Mouse (Mus musculus) intestine, embryonic 16.5 days (tissue): Measurements from ENCODE around the gene Dnajb11. TPM values are rescaled to one million over a fixed set of nuclear protein-coding genes. Genes with fewer than 3 reads are reported as not detected.

ENCODE experiments used
- ATAC-seq: fragments of 200-750 bp; cut with Nextera tagmentation; 2 replicates; pipeline ENCODE4 v1.8.0; 2017; ENCODE audit warnings: moderate TSS enrichment, moderate library complexity
- H3K27ac ChIP-seq: fragments of 300-500 bp; sonication (generic); 2 replicates; pipeline ENCODE4 v1.5.1; 2014; ENCODE audit warnings: mild to moderate bottlenecking, low read length
- H3K27me3 ChIP-seq: fragments of 300-500 bp; sonication (generic); replicated peaks from 2 replicates; pipeline ENCODE4 v1.6.1; 2014; ENCODE audit warnings: low read length, control low read depth, mixed read lengths; ENCODE audit not compliant: control insufficient read depth, insufficient read depth
- H3K36me3 ChIP-seq: fragments of 300-500 bp; sonication (generic); 2 replicates; pipeline ENCODE4 v1.6.1; 2014; ENCODE audit warnings: low read length, control low read depth; ENCODE audit not compliant: control insufficient read depth, insufficient read depth
- H3K4me1 ChIP-seq: fragments of 300-500 bp; sonication (generic); 2 replicates; pipeline ENCODE4 v1.6.1; 2014; ENCODE audit warnings: low read length, control low read depth, mixed read lengths; ENCODE audit not compliant: control insufficient read depth, insufficient read depth
- H3K4me2 ChIP-seq: fragments of 300-500 bp; sonication (generic); 2 replicates; pipeline ENCODE4 v1.6.1; 2014; ENCODE audit warnings: low read depth, low read length, control low read depth
- H3K4me3 ChIP-seq: fragments of 300-500 bp; sonication (generic); 2 replicates; pipeline ENCODE4 v1.5.1; 2014; ENCODE audit warnings: mild to moderate bottlenecking, low read length
- H3K9ac ChIP-seq: fragments of 300-500 bp; sonication (generic); 2 replicates; pipeline ENCODE4 v1.6.1; 2014; ENCODE audit warnings: low read depth, low read length
- H3K9me3 ChIP-seq: fragments of 300-500 bp; sonication (generic); 2 replicates; pipeline ENCODE4 v1.6.1; 2016; ENCODE audit warnings: low read length, control low read depth; ENCODE audit not compliant: control insufficient read depth
- WGBS: fragments of 180-500 bp; shearing (Covaris S2); extraction: QIAGEN DNeasy Blood & Tissue Kit; methylation state at CpG from one replicate; pipeline ENCODE4 v1.1.7; 2014; 5-methylcytosine and 5-hydroxymethylcytosine counted together
- polyA plus RNA-seq: library from polyadenylated mRNA; unstranded; fragments of >200 nt; fragmentation: Nextera tagmentation; extraction: Ambion mirVana; gene quantifications from 2 replicates; pipeline ENCODE4 v1.2.1, GENCODE M21; 2015

The Dnajb11 gene
- polyA plus RNA-seq, 1 experiment from 2014 or later = 118 TPM

DNA sequence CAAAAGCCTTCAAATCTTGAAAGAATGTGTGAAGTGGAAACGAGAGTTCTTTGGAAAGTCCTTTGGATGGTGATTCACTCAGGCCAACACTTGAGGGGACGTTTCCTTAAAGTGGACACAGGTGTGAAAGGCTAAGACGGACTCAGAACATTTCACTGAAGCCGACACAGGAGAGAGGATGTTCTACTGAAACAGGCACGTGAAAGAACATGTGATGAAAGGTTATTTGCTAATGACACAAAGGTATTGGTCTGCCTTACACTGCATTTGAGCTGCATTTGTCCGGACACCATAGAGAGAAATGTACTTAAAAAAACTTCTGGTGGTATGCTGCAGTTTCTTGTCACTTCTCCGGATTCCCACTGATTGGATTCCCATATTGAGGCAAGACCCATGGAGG is 21.1 kb downstream of the Dnajb11 start:
- ATAC-seq = no peak
- Histone ChIP-seq H3K36me3 (no peaks in the 10 kb centered on the region), H3K27ac (no peak overlapping the region), H3K4me3 (no peak overlapping the region), H3K9ac (no peak overlapping the region), H3K4me1 (no peaks in the 10 kb centered on the region), H3K4me2 (no peak overlapping the region), H3K9me3 (no peaks in the 10 kb centered on the region), H3K27me3 (no peaks in the 10 kb centered on the region)
- WGBS = 82% methylated on average over 7 of the region's 7 CpGs

DNA sequence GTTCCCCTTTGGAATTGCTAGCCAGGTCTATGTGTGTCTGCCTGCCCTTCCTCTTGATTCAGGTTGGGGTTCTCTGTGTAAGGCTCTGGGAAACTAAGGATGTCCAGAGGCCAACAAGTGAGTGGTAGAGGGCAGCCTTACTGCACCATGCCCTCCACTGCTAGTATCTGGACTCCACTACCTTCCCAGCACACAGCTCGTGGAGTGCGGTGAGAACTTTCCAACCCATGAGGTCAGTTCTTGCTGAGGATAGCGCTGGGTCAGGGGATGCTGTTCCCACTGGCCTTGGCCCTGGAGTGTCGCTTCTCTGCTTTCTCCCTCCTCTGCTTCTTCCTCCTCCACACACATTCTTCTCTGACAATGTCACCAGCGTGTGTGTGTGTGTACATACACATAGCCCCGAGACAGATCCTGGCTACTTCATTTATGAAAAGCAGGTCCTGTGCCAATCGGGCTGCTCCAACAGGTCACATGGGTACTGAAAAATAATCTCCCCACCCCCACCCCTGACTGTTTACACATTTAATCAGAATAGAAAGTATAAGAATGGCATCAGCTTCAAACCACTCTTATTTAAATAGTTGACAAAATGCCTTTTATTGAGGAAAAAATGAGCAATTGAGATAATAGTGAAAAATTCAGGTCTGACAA is 22.4 kb downstream of the Dnajb11 start:
- Histone ChIP-seq H3K9ac (no peak overlapping the region), H3K4me3 (no peak overlapping the region), H3K36me3 (no peaks in the 10 kb centered on the region), H3K4me1 (no peaks in the 10 kb centered on the region), H3K4me2 (no peak overlapping the region), H3K27me3 (no peaks in the 10 kb centered on the region), H3K9me3 (no peaks in the 10 kb centered on the region), H3K27ac (no peak overlapping the region)
- 65% methylated on average over 7 of the region's 7 CpGs for WGBS
- no peak for ATAC-seq

DNA sequence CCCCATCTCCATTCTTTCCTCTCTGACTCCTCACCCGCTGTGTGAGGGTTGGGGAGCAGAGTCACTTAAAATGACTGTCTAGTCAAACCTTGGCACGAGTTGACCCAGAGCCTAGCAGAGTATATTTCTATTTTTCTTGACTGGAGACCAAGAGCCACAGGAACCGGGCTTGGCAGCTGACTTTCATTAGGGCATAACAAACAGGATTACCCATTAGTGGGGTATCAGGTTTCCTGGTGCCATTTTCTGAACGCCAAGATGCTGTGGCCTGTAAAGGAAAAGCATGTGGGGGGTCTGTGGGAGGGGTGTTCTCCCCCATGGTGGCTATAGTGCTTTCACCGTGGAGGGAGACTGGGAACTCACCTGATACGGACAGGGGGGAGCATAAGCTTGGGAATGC is 23.3 kb downstream of the Dnajb11 start:
- 31% methylated on average over 6 of the region's 6 CpGs for WGBS
- no peak overlapping the region for H3K4me2 ChIP-seq
- no peak overlapping the region for H3K4me3 ChIP-seq
- no peaks in the 10 kb centered on the region for H3K9me3 ChIP-seq
- H3K4me1 ChIP-seq = no peaks in the 10 kb centered on the region
- no peak for ATAC-seq
- H3K9ac ChIP-seq = no peak overlapping the region
- H3K36me3 ChIP-seq = no peaks in the 10 kb centered on the region
- no peak overlapping the region for H3K27ac ChIP-seq
- no peaks in the 10 kb centered on the region for H3K27me3 ChIP-seq

DNA sequence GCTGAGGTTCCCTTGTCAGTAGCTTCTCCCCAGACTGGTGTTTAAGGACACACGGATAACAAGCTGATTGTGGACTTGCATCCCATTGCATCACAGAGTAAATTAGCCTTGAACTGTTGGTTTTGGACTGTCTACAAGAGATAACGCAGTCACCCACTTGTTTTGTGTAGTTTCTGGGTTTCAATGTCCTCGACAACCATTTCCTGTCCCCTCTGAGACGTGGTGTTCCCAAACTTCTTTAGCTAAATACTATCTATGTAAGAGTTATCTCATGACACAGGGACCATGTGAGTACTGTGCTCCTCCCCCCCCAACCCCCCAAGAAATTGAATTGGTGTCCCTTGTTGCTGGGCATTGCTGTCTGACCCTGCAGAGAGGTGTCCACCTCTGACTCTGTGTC is 23.8 kb downstream of the Dnajb11 start:
- Histone ChIP-seq H3K4me2 (no peak overlapping the region), H3K27me3 (no peaks in the 10 kb centered on the region), H3K36me3 (no peaks in the 10 kb centered on the region), H3K9me3 (no peaks in the 10 kb centered on the region), H3K4me1 (no peaks in the 10 kb centered on the region), H3K9ac (no peak overlapping the region), H3K27ac (no peak overlapping the region), H3K4me3 (no peak overlapping the region)
- no peak for ATAC-seq
- 58% methylated on average over 4 of the region's 4 CpGs for WGBS

DNA sequence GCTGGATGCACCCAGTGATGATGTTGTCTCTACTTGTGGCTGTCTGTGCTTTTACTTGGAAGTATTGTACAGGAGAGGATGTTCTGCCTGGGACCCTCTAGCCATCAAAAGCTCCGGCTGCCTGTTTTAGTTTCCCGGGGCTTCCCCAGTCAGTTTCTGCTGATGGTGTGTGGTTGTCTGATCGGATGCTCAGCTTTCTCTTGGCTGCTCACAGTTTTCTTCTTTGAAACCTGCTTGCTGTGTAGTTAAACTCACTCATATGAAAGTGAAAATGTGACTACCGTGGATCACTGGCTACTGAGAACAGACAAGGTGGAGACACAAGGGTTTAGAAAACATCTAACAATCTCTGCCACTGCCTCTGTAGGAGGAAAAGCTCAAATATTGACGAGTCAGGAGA is 25.8 kb downstream of the Dnajb11 start:
- Histone ChIP-seq H3K4me2 (no peak overlapping the region), H3K27me3 (no peaks in the 10 kb centered on the region), H3K9ac (no peak overlapping the region), H3K9me3 (no peaks in the 10 kb centered on the region), H3K36me3 (no peaks in the 10 kb centered on the region), H3K4me3 (no peak overlapping the region), H3K4me1 (no peaks in the 10 kb centered on the region), H3K27ac (no peak overlapping the region)
- WGBS = 84% methylated on average over 5 of the region's 5 CpGs
- no peak for ATAC-seq

DNA sequence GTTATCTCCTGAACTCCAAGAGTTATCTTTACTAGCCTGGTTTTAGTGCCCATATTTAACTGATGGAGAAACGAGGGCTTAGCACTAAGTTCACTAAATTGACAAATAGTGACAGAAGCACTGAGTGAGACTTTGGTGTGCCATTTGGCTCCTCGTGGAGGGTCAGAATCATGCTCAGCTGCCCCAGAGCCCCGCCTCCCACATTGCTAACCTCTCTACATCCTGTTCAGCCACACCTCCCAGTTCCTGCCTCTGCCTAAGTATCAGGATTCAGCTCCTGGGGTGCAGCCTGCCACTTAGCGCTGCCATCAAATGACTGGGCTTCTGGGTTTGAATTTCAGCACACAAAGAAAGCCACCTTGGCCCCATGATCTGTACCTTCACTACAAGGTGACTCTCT is 27.7 kb downstream of the Dnajb11 start:
- Histone ChIP-seq H3K27ac (no peak overlapping the region), H3K4me2 (no peak overlapping the region), H3K27me3 (no peaks in the 10 kb centered on the region), H3K4me1 (no peaks in the 10 kb centered on the region), H3K9ac (no peak overlapping the region), H3K36me3 (no peaks in the 10 kb centered on the region), H3K9me3 (no peaks in the 10 kb centered on the region), H3K4me3 (no peak overlapping the region)
- ATAC-seq = no peak
- WGBS = 34% methylated on average over 4 of the region's 4 CpGs

DNA sequence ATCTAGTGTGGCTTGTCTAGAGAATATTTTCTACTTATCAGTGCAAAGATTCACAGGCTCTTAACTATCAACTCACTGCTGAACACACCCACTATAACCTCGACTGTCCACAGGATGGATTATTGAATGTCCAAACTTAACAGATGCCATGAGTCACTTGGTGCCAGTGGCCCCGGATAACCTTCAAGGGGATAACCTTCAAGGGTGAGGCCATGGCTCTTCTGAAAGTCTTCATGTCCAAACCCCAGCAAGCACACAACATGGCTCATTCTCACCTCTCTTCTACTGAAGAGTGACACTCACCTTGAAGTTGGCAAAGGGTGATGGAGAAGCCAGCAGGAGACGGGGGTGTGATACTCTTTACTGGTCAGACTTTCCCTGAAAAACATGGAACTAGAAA is 29.1 kb downstream of the Dnajb11 start:
- 73% methylated on average over 3 of the region's 3 CpGs for WGBS
- Histone ChIP-seq H3K27ac (no peak overlapping the region), H3K4me1 (no peaks in the 10 kb centered on the region), H3K27me3 (no peaks in the 10 kb centered on the region), H3K36me3 (no peaks in the 10 kb centered on the region), H3K4me2 (no peak overlapping the region), H3K9me3 (no peaks in the 10 kb centered on the region), H3K9ac (no peak overlapping the region), H3K4me3 (no peak overlapping the region)
- no peak for ATAC-seq

DNA sequence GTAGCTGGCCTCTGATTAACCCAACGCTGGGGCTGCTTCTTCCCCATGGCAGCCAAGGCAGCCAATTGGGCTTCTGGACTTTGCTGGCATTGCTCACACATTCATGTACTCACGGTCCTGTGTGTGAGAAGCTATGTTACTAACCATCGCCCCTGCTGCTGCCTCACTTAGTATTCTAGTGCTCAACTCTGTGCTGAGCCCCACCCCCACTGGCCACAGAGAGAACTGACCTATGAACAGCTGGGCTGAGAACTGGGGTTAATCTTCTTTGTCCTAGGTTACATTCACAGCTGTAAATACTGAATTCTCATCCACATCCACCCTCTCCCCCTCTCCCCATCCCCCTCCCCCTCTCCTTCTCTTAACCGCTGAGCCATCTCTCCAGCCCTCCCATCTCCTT is 31.2 kb downstream of the Dnajb11 start:
- H3K4me2 ChIP-seq = no peak overlapping the region
- H3K4me1 ChIP-seq = no peaks in the 10 kb centered on the region
- H3K9ac ChIP-seq = no peak overlapping the region
- H3K36me3 ChIP-seq = no peaks in the 10 kb centered on the region
- ATAC-seq = no peak
- H3K9me3 ChIP-seq = no peaks in the 10 kb centered on the region
- H3K27ac ChIP-seq = no peak overlapping the region
- H3K27me3 ChIP-seq = no peaks in the 10 kb centered on the region
- no peak overlapping the region for H3K4me3 ChIP-seq
- 71% methylated on average over 4 of the region's 4 CpGs for WGBS

DNA sequence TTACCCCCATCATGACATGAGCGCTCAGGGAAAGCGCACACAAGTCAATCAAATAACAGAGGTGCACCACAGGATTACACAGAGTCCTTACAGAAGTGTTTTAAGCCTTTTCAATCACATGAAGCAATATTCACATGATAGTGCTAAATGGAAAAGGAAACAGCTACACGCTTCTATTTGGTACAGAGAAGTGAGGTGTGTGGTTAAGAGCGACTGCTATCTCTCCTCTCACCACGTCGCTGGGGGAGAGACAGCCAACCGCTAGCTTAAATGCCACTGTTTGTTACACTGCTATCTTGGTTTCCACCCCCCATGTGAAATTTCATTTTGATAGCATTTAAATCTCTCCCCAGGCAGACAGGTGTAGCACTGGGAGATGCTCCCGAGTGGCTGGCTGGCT is 32.1 kb downstream of the Dnajb11 start:
- Histone ChIP-seq H3K4me1 (no peaks in the 10 kb centered on the region), H3K9me3 (no peaks in the 10 kb centered on the region), H3K4me3 (no peak overlapping the region), H3K4me2 (no peak overlapping the region), H3K27me3 (no peaks in the 10 kb centered on the region), H3K36me3 (no peaks in the 10 kb centered on the region), H3K27ac (no peak overlapping the region), H3K9ac (no peak overlapping the region)
- 85% methylated on average over 8 of the region's 8 CpGs for WGBS
- ATAC-seq = no peak
